Mouse (Mus musculus): ENCODE results near the gene Cela1. TPM values are rescaled to one million over a fixed set of nuclear protein-coding genes. Genes with fewer than 3 reads are reported as not detected.

Gene Cela1
- polyA plus RNA-seq, 1 experiment: 89.9 TPM

GRCm38 (mm10) chr15:100670833-100671232, 16.9 kb downstream of the Cela1 start:
- no peak for DNase-seq (ENCODE audit: low read depth)

GRCm38 (mm10) chr15:100670004-100670403, 17.7 kb downstream of the Cela1 start:
- no peak for DNase-seq (ENCODE audit: low read depth)

- DNase-seq (ENCODE audit: low read depth): no peak
These were observed 18.4 kb downstream of the Cela1 start, which contains the start of gene Bin2 for GRCm38 (mm10) chr15:100669337-100669736. Bin2 (minus strand) TSS chr15:100669553.

- no peak for DNase-seq (ENCODE audit: low read depth)
These were observed 19.7 kb downstream of the Cela1 start for GRCm38 (mm10) chr15:100667871-100668545.

- DNase-seq (ENCODE audit: low read depth): no peak
These were observed 20.3 kb downstream of the Cela1 start for GRCm38 (mm10) chr15:100667420-100667819.

GRCm38 (mm10) chr15:100666851-100667250, 20.9 kb downstream of the Cela1 start:
- DNase-seq (ENCODE audit: low read depth): no peak

GRCm38 (mm10) chr15:100666219-100666696, 21.5 kb downstream of the Cela1 start:
- no peak for DNase-seq (ENCODE audit: low read depth)

GRCm38 (mm10) chr15:100665411-100666218, 22.1 kb downstream of the Cela1 start:
- DNase-seq (ENCODE audit: low read depth): no peak

GRCm38 (mm10) chr15:100664813-100665274, 22.9 kb downstream of the Cela1 start:
- DNase-seq (ENCODE audit: low read depth): no peak

GRCm38 (mm10) chr15:100660805-100661204, 26.9 kb downstream of the Cela1 start:
- no peak for DNase-seq (ENCODE audit: low read depth)

- DNase-seq (ENCODE audit: low read depth): no peak
These were observed 27.4 kb downstream of the Cela1 start for GRCm38 (mm10) chr15:100660306-100660705.

GRCm38 (mm10) chr15:100655201-100655600, 32.5 kb downstream of the Cela1 start:
- no peak for DNase-seq (ENCODE audit: low read depth)

- no peak for DNase-seq (ENCODE audit: low read depth)
These were observed 33.5 kb downstream of the Cela1 start for GRCm38 (mm10) chr15:100654271-100654670.

GRCm38 (mm10) chr15:100651610-100652009, 36.1 kb downstream of the Cela1 start:
- no peak for DNase-seq (ENCODE audit: low read depth)

- no peak for DNase-seq (ENCODE audit: low read depth)
These were observed 37.6 kb downstream of the Cela1 start for GRCm38 (mm10) chr15:100650111-100650510.

- DNase-seq (ENCODE audit: low read depth): no peak
These were observed 41.6 kb downstream of the Cela1 start for GRCm38 (mm10) chr15:100646161-100646560.

- DNase-seq (ENCODE audit: low read depth): no peak
These were observed 45.3 kb downstream of the Cela1 start for GRCm38 (mm10) chr15:100642451-100642850.

GRCm38 (mm10) chr15:100641226-100641810, 46.4 kb downstream of the Cela1 start:
- DNase-seq (ENCODE audit: low read depth): peak; percentile 75

GRCm38 (mm10) chr15:100639972-100640750, 47.6 kb downstream of the Cela1 start:
- peak; percentile 79 for DNase-seq (ENCODE audit: low read depth)

- DNase-seq (ENCODE audit: low read depth): no peak
These were observed 50.1 kb downstream of the Cela1 start for GRCm38 (mm10) chr15:100637661-100638060.

- no peak for DNase-seq (ENCODE audit: low read depth)
These were observed 50.8 kb downstream of the Cela1 start, which contains the start of gene Smagp for GRCm38 (mm10) chr15:100636700-100637501. Smagp (minus strand) TSS chr15:100636940.

Measured in gonadal fat pad, adult 2 months (tissue).